Mouse (Mus musculus) C2C12 (cell line): Measurements from ENCODE around the gene Gm45062.

Source experiments
- CTCF ChIP-seq: IDR thresholded peaks from one replicate; pipeline ENCODE4 v1.5.1; 2011; ENCODE audit not compliant: control insufficient read depth, insufficient read depth, insufficient read length
- MAX ChIP-seq: IDR thresholded peaks from one replicate; pipeline ENCODE4 v1.6.1; 2011; ENCODE audit warnings: mild to moderate bottlenecking, control low read depth
- MYOD1 ChIP-seq: IDR thresholded peaks from one replicate; pipeline ENCODE4 v1.6.1; 2011; ENCODE audit warnings: low read depth; ENCODE audit not compliant: control insufficient read depth, insufficient read length
- USF1 ChIP-seq: IDR thresholded peaks from one replicate; pipeline ENCODE4 v1.6.1; 2011; ENCODE audit warnings: low read depth, mild to moderate bottlenecking, control low read depth, moderate library complexity

- no peak for TF ChIP-seq CTCF
- no peak for TF ChIP-seq MYOD1
- no peak for TF ChIP-seq MAX
- no peak for TF ChIP-seq USF1
Measured at GRCm38 (mm10) chr6:8504521-8505228, 245.4 kb downstream of the Gm45062 start.
